ENCODE assay signal across 22 mouse cellular contexts in the genomic region with DNA sequence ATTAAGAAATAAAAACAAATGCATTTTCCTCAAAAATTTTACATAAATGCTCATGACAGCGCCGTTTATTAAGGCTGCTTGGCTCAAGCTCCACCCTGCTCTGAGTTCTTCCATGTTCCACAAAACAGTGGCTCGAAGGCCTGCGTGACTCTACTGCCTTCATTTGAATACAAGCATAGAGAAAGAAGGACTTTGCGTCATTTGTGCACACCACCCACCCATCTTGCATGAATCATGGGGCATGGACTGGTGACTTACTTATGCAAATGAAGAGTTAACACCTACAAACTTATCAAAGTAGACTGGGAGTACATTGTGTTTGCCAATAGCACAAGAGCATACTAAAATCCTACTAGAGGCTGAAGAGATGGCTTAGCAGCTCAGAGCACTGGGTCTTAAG. TPM values are rescaled to one million over a fixed set of nuclear protein-coding genes. Genes with fewer than 3 reads are reported as not detected.
DNase-seq lines count a peak whose midpoint lies in the region; ATAC-seq and TF ChIP-seq lines count a peak whose summit lies in the region.
"Had no signal": no experiment of that assay in that cellular context is flagged by ENCODE, and none has a peak within 500 bp of the region (broad histone marks: within the 10 kb centered on the region; RNA-seq: fewer than 3 reads in every experiment).

No protein-coding gene starts in this region.

- in situ Hi-C loops in CH12.LX (cut with MboI; ENCODE audit: low pct_ligation_motif_present, low pct_unique_long_range_greater_than_20kb, low sequenced_read_pairs): loop anchor here (25.0 kb wide), 1 partner anchor 140 kb away; no protein-coding TSS in a partner anchor

- intact Hi-C loops in heart, postnatal 36 days (cut with DNase I): no loop called here

- peak; percentile 75 for DNase-seq in heart, adult 11 months
- DNase-seq in heart, postnatal 36 days: no peak
- no peak for DNase-seq in CH12.LX (ENCODE audit: extremely low read depth)
- DNase-seq in brain, adult 2 months (ENCODE audit: low read depth, low spot score): peak; percentile 68
- no peak for DNase-seq in adrenal gland, adult 8-10 months
- DNase-seq: adrenal gland, postnatal 10 days; cerebellum, adult 11-12 months; cerebellum, adult 9-10 months; cerebellum, postnatal 36 days; gastrocnemius, adult 2 months; gastrocnemius, postnatal 25 days; heart, postnatal 4 days had no signal

- H3K79me2 ChIP-seq in CH12.LX (replicated peaks; ENCODE audit: control insufficient read depth, extremely low read depth, insufficient read depth, poor library complexity, severe bottlenecking): no peaks in the 10 kb centered on the region

- no peak for ATAC-seq in megakaryocyte, adult 5-6 weeks (ENCODE audit: poor library complexity, severe bottlenecking)
- ATAC-seq: forebrain, embryonic 16.5 days; hindbrain, postnatal 0 days had no signal

- peak overlapping the region; percentile 31 for H3K4me3 ChIP-seq in megakaryocyte, embryonic 14.5 days (replicated peaks)
- H3K4me3 ChIP-seq in CH12.LX (replicated peaks in 1 of 3; ENCODE audit: low read depth in 2 of 3, low read length in 2 of 3, poor library complexity in 1 of 3): no peak overlapping the region
- H3K4me3 ChIP-seq: embryonic facial prominence, embryonic 13.5 days; forebrain, embryonic 12.5 days; gastrocnemius, adult 2 months; heart, embryonic 13.5 days; hindbrain, embryonic 13.5 days had no signal

- no peak for TF ChIP-seq CTCF in CH12.LX (conservative IDR thresholded peaks at IDR 0.05 in 1 of 2, IDR thresholded peaks at IDR 0.05 in 1 of 2; ENCODE audit: low read depth in 2 of 2, low read length in 2 of 2)

- H3K27me3 ChIP-seq in megakaryocyte, embryonic 14.5 days (replicated peaks): no peaks in the 10 kb centered on the region
- H3K27me3 ChIP-seq in CH12.LX (replicated peaks): no peaks in the 10 kb centered on the region
- H3K27me3 ChIP-seq: embryonic facial prominence, embryonic 13.5 days; forebrain, embryonic 12.5 days; heart, embryonic 13.5 days; hindbrain, embryonic 13.5 days had no signal

- TF ChIP-seq POLR2A in CH12.LX (IDR thresholded peaks at IDR 0.05; ENCODE audit: low read depth, low read length): no peak

- H3K9ac ChIP-seq in CH12.LX (ENCODE audit: insufficient read depth, low read depth): no peak overlapping the region
- H3K9ac ChIP-seq: embryonic facial prominence, embryonic 13.5 days; forebrain, embryonic 12.5 days; heart, embryonic 13.5 days; hindbrain, embryonic 13.5 days had no signal

- H3K4me1 ChIP-seq in megakaryocyte, embryonic 14.5 days: peaks cover 79% of the 10 kb centered on the region
- H3K4me1 ChIP-seq in CH12.LX (ENCODE audit: control insufficient read depth in 1 of 2, insufficient read depth in 2 of 2): peaks cover 0 to 8% of the 10 kb centered on the region in 2 experiments; a peak in 2 of 4 replicates
- H3K4me1 ChIP-seq: embryonic facial prominence, embryonic 13.5 days; forebrain, embryonic 12.5 days; hindbrain, embryonic 13.5 days had no signal

- no peak for TF ChIP-seq EP300 in CH12.LX (IDR thresholded peaks at IDR 0.05; ENCODE audit: low read length)

- H3K36me3 ChIP-seq in megakaryocyte, embryonic 14.5 days (replicated peaks; ENCODE audit: low read length): peaks cover 55% of the 10 kb centered on the region
- H3K36me3 ChIP-seq in CH12.LX (replicated peaks in 1 of 2; ENCODE audit: control insufficient read depth in 1 of 2, insufficient read depth in 1 of 2, low read length in 1 of 2): no peaks in the 10 kb centered on the region
- H3K36me3 ChIP-seq: embryonic facial prominence, embryonic 13.5 days; forebrain, embryonic 12.5 days; G1E; heart, embryonic 13.5 days; hindbrain, embryonic 13.5 days had no signal

- H3K4me2 ChIP-seq in CH12.LX (ENCODE audit: insufficient read depth, low read depth, poor library complexity, severe bottlenecking): no peak overlapping the region
- H3K4me2 ChIP-seq: embryonic facial prominence, embryonic 13.5 days; forebrain, embryonic 12.5 days; heart, embryonic 13.5 days; hindbrain, embryonic 13.5 days had no signal

- no peak for TF ChIP-seq RAD21 in CH12.LX (IDR thresholded peaks at IDR 0.05; ENCODE audit: low read depth, low read length)

- dilution Hi-C loops in CH12.LX (cut with MboI; ENCODE audit: extremely low pct_ligation_motif_present, extremely low pct_unique_long_range_greater_than_20kb, low sequenced_read_pairs): no loop called here

- H3K9me3 ChIP-seq in megakaryocyte, embryonic 14.5 days: no peaks in the 10 kb centered on the region
- no peaks in the 10 kb centered on the region for H3K9me3 ChIP-seq in CH12.LX (replicated peaks; ENCODE audit: low read length)
- H3K9me3 ChIP-seq: embryonic facial prominence, embryonic 13.5 days; forebrain, embryonic 12.5 days; G1E; heart, embryonic 13.5 days; hindbrain, embryonic 13.5 days had no signal

- H3K27ac ChIP-seq in CH12.LX (ENCODE audit: insufficient read depth, low read depth): no peak overlapping the region
- H3K27ac ChIP-seq: embryonic facial prominence, embryonic 13.5 days; forebrain, embryonic 12.5 days; gastrocnemius, adult 2 months; heart, embryonic 13.5 days; hindbrain, embryonic 13.5 days; hindbrain, postnatal 0 days had no signal

TF ChIP-seq in CH12.LX, 34 proteins besides CTCF, POLR2A, EP300 and RAD21:
- TF ChIP-seq BHLHE40 (IDR thresholded peaks at IDR 0.05; ENCODE audit: low read depth, low read length): 0 out of 2 replicates have a peak, but pooled peaks have one; percentile 6
- TF ChIP-seq GABPA (IDR thresholded peaks at IDR 0.05; ENCODE audit: insufficient replicate concordance, low read depth, low read length): no peak
- no peak for TF ChIP-seq CHD1 (IDR thresholded peaks at IDR 0.05; ENCODE audit: low read depth, low read length)
TF ChIP-seq in CH12.LX: peak in this region for 1.

RNA-seq across cellular contexts. Expression of gene Pls1, which starts 17.5 kb away (rescaled TPM):
- total RNA-seq in heart, postnatal 36 days (2021): under 1 TPM; 0.27 to 0.50 TPM
- polyA plus RNA-seq in megakaryocyte, embryonic 14.5 days (2012; ENCODE audit: insufficient read depth, low replicate concordance): 4.0 and 14.4 TPM in 2 replicates
- 0.05 TPM in 1 of 2 replicates, not detected in the other for total RNA-seq in megakaryocyte, adult 5-6 weeks (2015)
- total RNA-seq in megakaryocyte, adult 5-6 weeks (2017): 0.07 TPM in 1 of 2 replicates, not detected in the other
- total RNA-seq in CH12.LX (2012; rRNA removed) (0.08 TPM in 2 replicates), CH12.LX (2014; rRNA removed) (0.34 and 0.56 TPM in 2 replicates)
- 0.18 and 0.40 TPM in 2 replicates for polyA plus RNA-seq in CH12.LX (2012; ENCODE audit: insufficient read length, low read depth)
- total RNA-seq in adrenal gland, adult 8-10 months (2022): 1 to 10 TPM; 2.1 to 5.6 (median 3.9) TPM
- total RNA-seq: gastrocnemius, postnatal 25 days; granulocyte monocyte progenitor cell, adult 5-6 weeks had no signal
- polyA plus RNA-seq: G1E had no signal

RNA-seq across cellular contexts. Expression of gene Atr, which starts 29.8 kb away (rescaled TPM):
- 1 to 10 TPM; 6.9 to 8.0 TPM for total RNA-seq in heart, postnatal 36 days (2021)
- 0.63 TPM in 1 of 2 replicates, not detected in the other for polyA plus RNA-seq in megakaryocyte, embryonic 14.5 days (2012; ENCODE audit: insufficient read depth, low replicate concordance)
- total RNA-seq in megakaryocyte, adult 5-6 weeks (2015): 12.7 and 13.0 TPM in 2 replicates
- total RNA-seq in megakaryocyte, adult 5-6 weeks (2017): 21.6 and 22.5 TPM in 2 replicates
- 21.7 and 23.3 TPM in 2 replicates for total RNA-seq in CH12.LX (2012; rRNA removed)
- total RNA-seq in CH12.LX (2014; rRNA removed): 37.4 and 43.8 TPM in 2 replicates
- polyA plus RNA-seq in CH12.LX (2012; ENCODE audit: insufficient read length, low read depth): 16.5 and 18.5 TPM in 2 replicates
- total RNA-seq in adrenal gland, adult 8-10 months (2022): 10 to 100 TPM; 16.2 to 23.8 (median 18.5) TPM

Comparison
In these comparisons a context has a peak if more than half of its experiments do, and no peak if none do; other contexts are left out.
1. DNase-seq: peak in heart, adult 11 months (single experiment) and brain, adult 2 months (single experiment); none in heart, postnatal 36 days (0 of 2), CH12.LX (single experiment) and adrenal gland, adult 8-10 months (single experiment).